Mouse (Mus musculus): ENCODE measurements at regions not wholly inside any gene's neighbourhood (a gene's known extent, or its start where the extent isn't known, plus 50 kb on each side); places are given as distances from the start of the nearest gene placed in this dataset.

- DNase-seq (ENCODE audit: low spot score in 2 of 2): no peak
These were observed 190.1 kb upstream of the Hmga2 start for GRCm38 (mm10) chr10:120666202-120666860.

- DNase-seq (ENCODE audit: low spot score in 2 of 2): no peak
These were observed 189.4 kb upstream of the Hmga2 start for GRCm38 (mm10) chr10:120665670-120666069.

- DNase-seq (ENCODE audit: low spot score in 2 of 2): no peak
These were observed 188.2 kb upstream of the Hmga2 start for GRCm38 (mm10) chr10:120664419-120664818.

- DNase-seq (ENCODE audit: low spot score in 2 of 2): no peak
These were observed 187.1 kb upstream of the Hmga2 start for GRCm38 (mm10) chr10:120663396-120663795.

- DNase-seq (ENCODE audit: low spot score in 2 of 2): no peak
These were observed 184.2 kb upstream of the Hmga2 start for GRCm38 (mm10) chr10:120660503-120660902.

GRCm38 (mm10) chr10:120655238-120655931 lies 179.1 kb upstream of the Hmga2 start:
- DNase-seq (ENCODE audit: low spot score in 2 of 2): no peak

- DNase-seq (ENCODE audit: low spot score in 2 of 2): no peak
These were observed 176.4 kb upstream of the Hmga2 start for GRCm38 (mm10) chr10:120652525-120653215.

- no peak for DNase-seq (ENCODE audit: low spot score in 2 of 2)
These were observed 175.6 kb upstream of the Hmga2 start for GRCm38 (mm10) chr10:120651845-120652244.

GRCm38 (mm10) chr10:120650336-120650735 lies 174.1 kb upstream of the Hmga2 start:
- no peak for DNase-seq (ENCODE audit: low spot score in 2 of 2)

- DNase-seq (ENCODE audit: low spot score in 2 of 2): no peak
These were observed 172.5 kb upstream of the Hmga2 start for GRCm38 (mm10) chr10:120648741-120649140.

- DNase-seq (ENCODE audit: low spot score in 2 of 2): no peak
These were observed 171.8 kb upstream of the Hmga2 start for GRCm38 (mm10) chr10:120648031-120648430.

- no peak for DNase-seq (ENCODE audit: low spot score in 2 of 2)
These were observed 171.1 kb upstream of the Hmga2 start for GRCm38 (mm10) chr10:120647323-120647722.

GRCm38 (mm10) chr10:120646862-120647311 lies 170.6 kb upstream of the Hmga2 start:
- DNase-seq (ENCODE audit: low spot score in 2 of 2): no peak

GRCm38 (mm10) chr10:120640847-120641246 lies 164.6 kb upstream of the Hmga2 start:
- DNase-seq (ENCODE audit: low spot score in 2 of 2): no peak

- DNase-seq (ENCODE audit: low spot score in 2 of 2): no peak
These were observed 162.0 kb upstream of the Hmga2 start for GRCm38 (mm10) chr10:120638316-120638715.

- DNase-seq (ENCODE audit: low spot score in 2 of 2): peak; percentile 5 to 28
These were observed 159.7 kb upstream of the Hmga2 start for GRCm38 (mm10) chr10:120635818-120636543.

- DNase-seq (ENCODE audit: low spot score in 2 of 2): no peak
These were observed 158.9 kb upstream of the Hmga2 start for GRCm38 (mm10) chr10:120635194-120635593.

- no peak for DNase-seq (ENCODE audit: low spot score in 2 of 2)
These were observed 155.8 kb upstream of the Hmga2 start for GRCm38 (mm10) chr10:120632071-120632470.

GRCm38 (mm10) chr10:120628066-120628465 lies 151.8 kb upstream of the Hmga2 start:
- DNase-seq (ENCODE audit: low spot score in 2 of 2): no peak

GRCm38 (mm10) chr10:120625474-120625873 lies 149.2 kb upstream of the Hmga2 start:
- DNase-seq (ENCODE audit: low spot score in 2 of 2): no peak

- DNase-seq (ENCODE audit: low spot score in 2 of 2): no peak
These were observed 148.1 kb upstream of the Hmga2 start for GRCm38 (mm10) chr10:120624203-120624942.

Measured in urinary bladder, adult 18-20 months (tissue).